ENCODE assay signal across 24 mouse cellular contexts in genomic region chr11:42321560-42321959, GRCm38 (mm10). TPM values are rescaled to one million over a fixed set of nuclear protein-coding genes. Genes with fewer than 3 reads are reported as not detected.
DNase-seq lines count a peak whose midpoint lies in the region; TF ChIP-seq lines count a peak whose summit lies in the region.
"Had no signal": no experiment of that assay in that cellular context is flagged by ENCODE, and none has a peak within 500 bp of the region (broad histone marks: within the 10 kb centered on the region; RNA-seq: fewer than 3 reads in every experiment).

No protein-coding gene starts in this region.

- peak in 1 of 2 experiments; percentile 59 for DNase-seq in cerebellum, adult 2 months
- no peak for DNase-seq in cerebellum, postnatal 4 days (ENCODE audit: low spot score in 2 of 2)
- peak; percentile 78 for DNase-seq in cerebellum, adult 9-10 months
- no peak for DNase-seq in cerebellum, adult 11 months
- peak; percentile 37 for DNase-seq in brain, adult 2 months (ENCODE audit: low read depth, low spot score)
- DNase-seq: adrenal gland, adult 8-10 months; adrenal gland, postnatal 14 days; adrenal gland, postnatal 36 days; B cell, adult 2 months; embryo, embryonic 11 days had no signal

- 33% methylated on average over 3 of the region's 3 CpGs for whole genome bisulfite sequencing in cerebellum, adult 2 months

- no peak overlapping the region; the same call in 1 of the 2 replicates for H3K27ac ChIP-seq in cerebellum, adult 2 months (ENCODE audit: insufficient read depth, low read length)
- H3K27ac ChIP-seq: embryonic facial prominence, embryonic 12.5 days; embryonic facial prominence, embryonic 15.5 days; forebrain, embryonic 10.5 days; forebrain, embryonic 12.5 days had no signal

- H3K4me1 ChIP-seq in cerebellum, adult 2 months (ENCODE audit: control insufficient read depth, insufficient read depth, low read length) = no peaks in the 10 kb centered on the region; the same call in 1 of the 2 replicates
- H3K4me1 ChIP-seq: embryonic facial prominence, embryonic 12.5 days; embryonic facial prominence, embryonic 15.5 days; forebrain, embryonic 10.5 days; forebrain, embryonic 12.5 days had no signal

- TF ChIP-seq POLR2A in cerebellum, adult 2 months (IDR thresholded peaks at IDR 0.05; ENCODE audit: borderline replicate concordance, insufficient read depth, low read length) = no peak

- H3K4me3 ChIP-seq in cerebellum, adult 2 months (replicated peaks; ENCODE audit: insufficient read depth, low read depth, low read length) = peak overlapping the region; percentile 47
- H3K4me3 ChIP-seq: embryonic facial prominence, embryonic 12.5 days; embryonic facial prominence, embryonic 15.5 days; erythroblast, embryonic 14.5 days; forebrain, embryonic 10.5 days; forebrain, embryonic 12.5 days had no signal

- TF ChIP-seq CTCF in cerebellum, adult 2 months (IDR thresholded peaks at IDR 0.05; ENCODE audit: borderline replicate concordance, insufficient read depth, low read depth, low read length) = no peak

- no peaks in the 10 kb centered on the region for H3K27me3 ChIP-seq in cerebellum, adult 2 months (ENCODE audit: control insufficient read depth, insufficient read depth, low read length)
- H3K27me3 ChIP-seq: CH12.LX; embryonic facial prominence, embryonic 12.5 days; embryonic facial prominence, embryonic 15.5 days; forebrain, embryonic 12.5 days had no signal

RNA-seq across cellular contexts. Expression of gene Gabra6, which starts 0.7 kb away (rescaled TPM):
- 425 and 513 TPM in 2 replicates for polyA plus RNA-seq in cerebellum, adult 2 months (2012; rRNA removed)
- polyA plus RNA-seq: activated CD4-positive, CD25-positive, alpha-beta regulatory T cell, adult 4 months; brain, embryonic 14.5 days; CD4-positive, CD25-positive, alpha-beta regulatory T cell, adult 4 months; embryonic facial prominence, embryonic 12.5 days; embryonic facial prominence, embryonic 15.5 days; erythroblast, embryonic 14.5 days; forebrain, embryonic 10.5 days; forebrain, embryonic 12.5 days; forebrain, embryonic 14.5 days; forebrain, embryonic 16.5 days; frontal cortex, adult 2 months; G1E; Patski had no signal

Comparison
In these comparisons a context has a peak if more than half of its experiments do, and no peak if none do; other contexts are left out.
1. DNase-seq: peak in cerebellum, adult 9-10 months (single experiment) and brain, adult 2 months (single experiment); none in cerebellum, postnatal 4 days (0 of 2) and cerebellum, adult 11 months (single experiment).